In genomic region chr6:111045896-111046295, GRCm38 (mm10) we compare ENCODE assay signal across 20 mouse cellular contexts.
DNase-seq lines count a peak whose midpoint lies in the region; TF ChIP-seq lines count a peak whose summit lies in the region.
"Had no signal": no experiment of that assay in that cellular context is flagged by ENCODE, and none has a peak within 500 bp of the region (broad histone marks: within the 10 kb centered on the region; RNA-seq: fewer than 3 reads in every experiment).

No protein-coding gene starts in this region.

- no peak for TF ChIP-seq CTCF in C2C12 (IDR thresholded peaks at IDR 0.05; ENCODE audit: control insufficient read depth, insufficient read depth, insufficient read length)

- H3K79me3 ChIP-seq in C2C12 (ENCODE audit: low read depth): no peaks in the 10 kb centered on the region

- H3K4me3 ChIP-seq in C2C12 (ENCODE audit: insufficient read depth, poor library complexity, severe bottlenecking): no peak overlapping the region
- no peak overlapping the region for H3K4me3 ChIP-seq in myocyte
- H3K4me3 ChIP-seq: embryonic facial prominence, embryonic 10.5 days; embryonic facial prominence, embryonic 12.5 days; forebrain, embryonic 13.5 days; forebrain, embryonic 15.5 days had no signal

- no peak for TF ChIP-seq POLR2A in myocyte (IDR thresholded peaks at IDR 0.05; ENCODE audit: insufficient read length, low read depth)

- no peaks in the 10 kb centered on the region for H3K79me2 ChIP-seq in C2C12 (ENCODE audit: control insufficient read depth, insufficient read depth)
- no peaks in the 10 kb centered on the region for H3K79me2 ChIP-seq in myocyte (ENCODE audit: control insufficient read depth, insufficient read depth)

- peak overlapping the region; percentile 5 for H3K4me2 ChIP-seq in myocyte (ENCODE audit: low read depth)
- H3K4me2 ChIP-seq: embryonic facial prominence, embryonic 12.5 days; forebrain, embryonic 13.5 days; forebrain, embryonic 15.5 days had no signal

- H3K36me3 ChIP-seq in C2C12 (ENCODE audit: control insufficient read depth, insufficient read depth) (no peaks in the 10 kb centered on the region), myocyte (ENCODE audit: control insufficient read depth, insufficient read depth) (no peaks in the 10 kb centered on the region)
- H3K36me3 ChIP-seq: embryonic facial prominence, embryonic 10.5 days; embryonic facial prominence, embryonic 12.5 days; forebrain, embryonic 15.5 days had no signal

- DNase-seq in 3134 (ENCODE audit: extremely low read depth, insufficient read length, low spot score): peak; percentile 54
- DNase-seq in lung, postnatal 36 days: no peak
- no peak for DNase-seq in lung, postnatal 10 days
- DNase-seq: adrenal gland, adult 8-10 months; adrenal gland, postnatal 14 days; adrenal gland, postnatal 36 days; B cell, adult 2 months; cerebellum, adult 11-12 months; cerebellum, adult 2 months; cerebellum, adult 9-10 months; cerebellum, postnatal 10 days; cerebellum, postnatal 25 days; forebrain, postnatal 0 days had no signal

- no peak overlapping the region for H3ac ChIP-seq in C2C12 (ENCODE audit: control insufficient read depth, insufficient read length, low read depth)
- no peak overlapping the region for H3ac ChIP-seq in myocyte (ENCODE audit: control insufficient read depth, insufficient read length)

- H3K27me3 ChIP-seq in C2C12 (ENCODE audit: control insufficient read depth, insufficient read depth, insufficient read length) (no peaks in the 10 kb centered on the region), myocyte (ENCODE audit: control insufficient read depth, insufficient read depth, insufficient read length) (no peaks in the 10 kb centered on the region)
- H3K27me3 ChIP-seq: embryonic facial prominence, embryonic 12.5 days; forebrain, embryonic 13.5 days; forebrain, embryonic 15.5 days; Patski had no signal

TF ChIP-seq in C2C12, 6 proteins besides CTCF, POLR2A, EP300 and RAD21:
- TF ChIP-seq MYOD1 (IDR thresholded peaks at IDR 0.05; ENCODE audit: control insufficient read depth, insufficient read length, low read depth) (no peak), MAX (IDR thresholded peaks at IDR 0.05) (peak; percentile 69), MYOG (IDR thresholded peaks at IDR 0.05; ENCODE audit: control insufficient read depth, extremely low read depth, insufficient read length) (no peak), USF1 (IDR thresholded peaks at IDR 0.05; ENCODE audit: low read depth) (no peak), CEBPB (IDR thresholded peaks at IDR 0.05; ENCODE audit: low read depth) (no peak), FOSL1 (IDR thresholded peaks at IDR 0.05; ENCODE audit: insufficient read depth, low read length, poor library complexity, severe bottlenecking) (no peak)

TF ChIP-seq in myocyte, 11 proteins besides CTCF, POLR2A, EP300 and RAD21:
- no peak for TF ChIP-seq MYOD1 (IDR thresholded peaks at IDR 0.05; ENCODE audit: control insufficient read depth in 1 of 3, insufficient read length in 2 of 3, low read depth in 2 of 3)
- TF ChIP-seq USF1 (IDR thresholded peaks at IDR 0.05; ENCODE audit: low read depth): no peak
- TF ChIP-seq MAX (IDR thresholded peaks at IDR 0.05; ENCODE audit: low read depth): no peak
- no peak for TF ChIP-seq TCF12 (IDR thresholded peaks at IDR 0.05; ENCODE audit: insufficient read depth, poor library complexity, severe bottlenecking)
- TF ChIP-seq TCF3 (IDR thresholded peaks at IDR 0.05; ENCODE audit: insufficient read length, low read depth): no peak
- no peak for TF ChIP-seq MYOG (IDR thresholded peaks at IDR 0.05; ENCODE audit: control insufficient read depth in 1 of 3, insufficient read depth in 1 of 3, insufficient read length in 2 of 3, low read depth in 2 of 3)
- TF ChIP-seq E2F4 (IDR thresholded peaks at IDR 0.05; ENCODE audit: insufficient read depth): no peak
- no peak for TF ChIP-seq REST (IDR thresholded peaks at IDR 0.05; ENCODE audit: insufficient read depth, insufficient read length)
- TF ChIP-seq SRF (IDR thresholded peaks at IDR 0.05; ENCODE audit: control insufficient read depth, insufficient read length, low read depth): no peak
- TF ChIP-seq CEBPB (IDR thresholded peaks at IDR 0.05; ENCODE audit: insufficient read depth, poor library complexity, severe bottlenecking): no peak
- no peak for TF ChIP-seq POLR2AphosphoS2 (IDR thresholded peaks at IDR 0.05; ENCODE audit: insufficient read length, low read depth)
TF ChIP-seq in myocyte: peak in this region for 0.
